ENCODE assay signal across 8 mouse cellular contexts in genomic region chr9:25481344-25482095, GRCm38 (mm10). TPM values are rescaled to one million over a fixed set of nuclear protein-coding genes. Genes with fewer than 3 reads are reported as not detected.
DNase-seq lines count a peak whose midpoint lies in the region; ATAC-seq lines count a peak whose summit lies in the region.

Gene Eepd1, plus strand, starts transcription at chr9:25481547.

- H3K4me2 ChIP-seq in hindbrain, embryonic 16.5 days (ENCODE audit: low read length), result peak within 1 kb of the TSS; percentile 69

- H3K27ac ChIP-seq in hindbrain, embryonic 16.5 days (ENCODE audit: low read depth, low read length), result peak within 1 kb of the TSS; percentile 71
- H3K27ac ChIP-seq in macrophage, result peak within 1 kb of the TSS; percentile 55

- H3K36me3 ChIP-seq in hindbrain, embryonic 16.5 days (ENCODE audit: control insufficient read depth, insufficient read depth, low read length), result no peaks in the 10 kb centered on the region
- H3K36me3 ChIP-seq in macrophage (ENCODE audit: inconsistent target), result no peaks in the 10 kb centered on the region

- H3K4me1 ChIP-seq in hindbrain, embryonic 16.5 days (ENCODE audit: control insufficient read depth, insufficient read depth, low read depth, low read length), result peaks cover 25% of the 10 kb centered on the region

- ATAC-seq in hindbrain, embryonic 16.5 days, result peak; percentile 98

- peak; percentile 92 for DNase-seq in T-cell, adult 2 months (ENCODE audit: low spot score)
- peak; percentile 93 to 96 for DNase-seq in cerebellum, postnatal 36 days
- DNase-seq in gastrocnemius, adult 18-20 months (ENCODE audit: low spot score), result peak; percentile 97
- DNase-seq in left cerebral cortex, adult 18-20 months (ENCODE audit: low spot score in 2 of 2), result peak; percentile 92 to 95
- peak; percentile 96 for DNase-seq in right cerebral cortex, adult 18-20 months
- peak; percentile 87 for DNase-seq in urinary bladder, postnatal 10 days (ENCODE audit: low spot score)

- under 1% methylated on average over 71 of the region's 75 CpGs for WGBS in hindbrain, embryonic 16.5 days
- under 1% methylated on average over 73 of the region's 75 CpGs for WGBS in macrophage (ENCODE audit: missing documents)

- no peaks in the 10 kb centered on the region for H3K9me3 ChIP-seq in hindbrain, embryonic 16.5 days (ENCODE audit: control insufficient read depth, low read length)

- peak within 1 kb of the TSS; percentile 75 for H3K9ac ChIP-seq in hindbrain, embryonic 16.5 days (ENCODE audit: low read depth, low read length)

- peaks cover 49% of the 10 kb centered on the region for H3K79me2 ChIP-seq in macrophage (ENCODE audit: inconsistent target)

- no peaks in the 10 kb centered on the region for H3K27me3 ChIP-seq in hindbrain, embryonic 16.5 days (replicated peaks; ENCODE audit: control insufficient read depth, insufficient read depth, low read length)

- H3K4me3 ChIP-seq in hindbrain, embryonic 16.5 days (ENCODE audit: low read length), result peak within 1 kb of the TSS; percentile 73
- peak within 1 kb of the TSS; percentile 57 for H3K4me3 ChIP-seq in macrophage (ENCODE audit: inconsistent target)

RNA-seq across cellular contexts. Expression of gene Eepd1, which starts in this region (rescaled TPM):
- 100 to 1,000 TPM; 125 to 132 TPM for total RNA-seq in gastrocnemius, adult 18-20 months (2021)
- 15.3 and 15.6 TPM in 2 replicates for polyA plus RNA-seq in hindbrain, embryonic 16.5 days (2015; fragmentation: Nextera tagmentation; extraction: Ambion mirVana)
- total RNA-seq in left cerebral cortex, adult 18-20 months (2021), result 10 to 100 TPM; 23.6 to 23.8 TPM
- 100 to 1,000 TPM in 17 of 26 experiments, 10 to 100 TPM in 8, 1 to 10 TPM in 1; 6.3 to 337 (median 134) TPM for total RNA-seq in macrophage (2018; cell fraction: chromatin; rRNA removed)
- total RNA-seq in macrophage (2018; cell fraction: cytosol; rRNA removed), result 10 to 100 TPM; 18.6 to 53.9 (median 33.0) TPM
- 100 to 1,000 TPM in 7 of 26 experiments, 10 to 100 TPM in 19; 12.8 to 225 (median 54.1) TPM for total RNA-seq in macrophage (2018; cell fraction: nucleus; rRNA removed)
- 15.4 to 45.8 TPM (median 36.5 TPM) in 3 replicates for polyA plus RNA-seq in macrophage (2018)

Comparison
In these comparisons a context has a peak if more than half of its experiments do, and no peak if none do; other contexts are left out.
1. Peak in every context shown above with its lines: DNase-seq, ATAC-seq, H3K4me3 ChIP-seq and H3K27ac ChIP-seq.
2. RNA of gene Eepd1 (total RNA-seq): 125 to 132 TPM in gastrocnemius, adult 18-20 months; 23.6 to 23.8 TPM in left cerebral cortex, adult 18-20 months; every median in the first group is over 4 times any median in the second.